Mouse (Mus musculus) left cerebral cortex, postnatal 10 days (tissue): ENCODE results near the gene Chd4. TPM values are rescaled to one million over a fixed set of nuclear protein-coding genes. Genes with fewer than 3 reads are reported as not detected.
A peak's percentile ranks its signal among the peaks of the same experiment; 100 is the strongest.

Source experiments
- DNase-seq, 2 experiments: peaks; one replicate each; pipeline ENCODE4 v3.0.0; 2021 to 2022; ENCODE audit warnings: low spot score in 2 of 2, mixed read lengths in 1 of 2; ENCODE audit errors: extremely low spot score in 1 of 2
- intact Hi-C: fragments of 180-260 bp; cut with DNase I; formaldehyde crosslinking; loops from one replicate; pipeline ENCODE4 v1.15.1; 2025
- total RNA-seq, 2 experiments: library from RNA; stranded (reverse); gene quantifications; 2 replicates each; pipeline ENCODE4 v1.2.3; 2021

The Chd4 gene
- total RNA-seq, 2 experiments from 2014 or later: 147 to 157 TPM

GRCm38 (mm10) chr6:125088561-125089321, 7.0 kb upstream of the Chd4 start:
- intact Hi-C loops: loop anchor here (10.0 kb wide), 2 partner anchors 154 to 234 kb away; partner anchors contain the start of genes Mlf2 and P3h3
- peak; percentile 69 to 90 for DNase-seq

- intact Hi-C loops: loop anchor here (10.0 kb wide), 2 partner anchors 155 to 235 kb away; partner anchors contain the start of genes Mlf2 and P3h3
- peak; percentile 82 to 93 for DNase-seq
These were observed 6.1 kb upstream of the Chd4 start for GRCm38 (mm10) chr6:125089521-125090321.

GRCm38 (mm10) chr6:125090341-125091085, 5.3 kb upstream of the Chd4 start:
- no peak for DNase-seq
- intact Hi-C loops: no loop called here

GRCm38 (mm10) chr6:125092372-125092771, 3.4 kb upstream of the Chd4 start:
- intact Hi-C loops: no loop called here
- DNase-seq: no peak

- no peak for DNase-seq
- intact Hi-C loops: no loop called here
These were observed 938 bp upstream of the Chd4 start for GRCm38 (mm10) chr6:125094843-125095242.

GRCm38 (mm10) chr6:125096279-125096596, 457 bp downstream of the Chd4 start:
- DNase-seq: no peak
- intact Hi-C loops: no loop called here

GRCm38 (mm10) chr6:125096597-125097345, 990 bp downstream of the Chd4 start:
- peak in 1 of 2 experiments; percentile 86 for DNase-seq
- intact Hi-C loops: no loop called here

- intact Hi-C loops: no loop called here
- peak in 1 of 2 experiments; percentile 52 for DNase-seq
These were observed 1.5 kb downstream of the Chd4 start for GRCm38 (mm10) chr6:125097346-125097689.

GRCm38 (mm10) chr6:125097951-125098350, 2.2 kb downstream of the Chd4 start:
- no peak for DNase-seq
- intact Hi-C loops: no loop called here

- DNase-seq: no peak
- intact Hi-C loops: no loop called here
These were observed 2.7 kb downstream of the Chd4 start for GRCm38 (mm10) chr6:125098513-125098912.

GRCm38 (mm10) chr6:125099421-125099971, 3.7 kb downstream of the Chd4 start:
- intact Hi-C loops: no loop called here
- DNase-seq: peak in 1 of 2 experiments; percentile 64

GRCm38 (mm10) chr6:125101444-125101843, 5.7 kb downstream of the Chd4 start:
- intact Hi-C loops: no loop called here
- DNase-seq: peak in 1 of 2 experiments; percentile 55

GRCm38 (mm10) chr6:125104223-125104622, 8.4 kb downstream of the Chd4 start:
- intact Hi-C loops: no loop called here
- DNase-seq: no peak

- intact Hi-C loops: loop anchor here (2.0 kb wide), 1 partner anchor 15 kb away; no protein-coding TSS in a partner anchor
- DNase-seq: no peak
These were observed 11.9 kb downstream of the Chd4 start for GRCm38 (mm10) chr6:125107705-125108104.

GRCm38 (mm10) chr6:125109371-125109770, 13.6 kb downstream of the Chd4 start:
- intact Hi-C loops: loop anchor here (2.0 kb wide), 1 partner anchor 13 kb away; no protein-coding TSS in a partner anchor
- DNase-seq: no peak

- intact Hi-C loops: no loop called here
- DNase-seq: peak in 1 of 2 experiments; percentile 64
These were observed 15.1 kb downstream of the Chd4 start for GRCm38 (mm10) chr6:125110927-125111326.

- no peak for DNase-seq
- intact Hi-C loops: no loop called here
These were observed 16.8 kb downstream of the Chd4 start for GRCm38 (mm10) chr6:125112553-125112952.

- no peak for DNase-seq
- intact Hi-C loops: no loop called here
These were observed 23.6 kb downstream of the Chd4 start for GRCm38 (mm10) chr6:125119387-125119786.
